Mouse (Mus musculus): Measurements from ENCODE around the gene Trmt61a.
"Not testable (repeated sequence)": the region's sequence is repeated elsewhere in the genome, so short reads cannot be mapped to it uniquely, and the experiment has no call there.

Gene Trmt61a

DNA sequence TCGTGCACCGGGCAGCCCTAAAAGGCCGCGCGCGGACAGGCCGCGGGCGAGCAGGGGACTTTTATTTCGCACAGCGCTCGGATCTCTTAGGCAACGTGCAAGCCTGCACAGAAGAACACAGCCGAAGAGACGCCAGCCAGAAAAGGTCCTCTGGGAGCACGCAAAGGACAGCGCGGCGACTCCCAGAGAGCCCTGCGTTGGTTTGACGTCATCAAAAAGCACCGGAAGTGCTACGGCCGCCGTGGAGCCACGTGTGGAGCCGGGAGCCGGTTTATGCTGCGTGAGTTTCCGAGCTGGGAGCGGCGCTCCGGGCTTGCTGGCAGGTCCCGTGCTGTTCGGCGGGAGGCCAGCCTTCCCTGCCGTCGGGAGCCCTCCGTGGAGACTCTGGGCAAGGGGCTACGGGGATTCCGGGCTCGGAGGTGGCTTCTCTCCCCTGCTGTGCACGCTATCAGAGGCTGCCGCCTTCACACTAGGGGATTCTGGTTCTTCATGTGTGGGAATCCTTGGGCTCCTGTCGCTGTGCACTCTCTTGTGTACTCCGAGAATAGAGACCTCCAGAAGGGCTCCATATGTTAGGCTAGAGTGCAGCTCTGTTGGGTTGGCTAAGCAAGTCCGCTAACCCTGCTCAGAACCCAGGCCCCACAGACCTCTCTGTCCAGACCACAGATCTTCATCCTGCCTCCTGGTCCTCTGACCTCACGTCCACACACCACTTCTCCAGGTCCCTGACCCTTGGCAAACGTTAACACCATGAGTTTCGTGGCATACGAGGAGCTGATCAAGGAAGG, at the start of gene Trmt61a:
Gene Trmt61a (plus strand): TSS at position 224 of the 788 bp plus-strand sequence.
- DNase-seq (ENCODE audit: low read depth, low spot score): peak; percentile 74

DNA sequence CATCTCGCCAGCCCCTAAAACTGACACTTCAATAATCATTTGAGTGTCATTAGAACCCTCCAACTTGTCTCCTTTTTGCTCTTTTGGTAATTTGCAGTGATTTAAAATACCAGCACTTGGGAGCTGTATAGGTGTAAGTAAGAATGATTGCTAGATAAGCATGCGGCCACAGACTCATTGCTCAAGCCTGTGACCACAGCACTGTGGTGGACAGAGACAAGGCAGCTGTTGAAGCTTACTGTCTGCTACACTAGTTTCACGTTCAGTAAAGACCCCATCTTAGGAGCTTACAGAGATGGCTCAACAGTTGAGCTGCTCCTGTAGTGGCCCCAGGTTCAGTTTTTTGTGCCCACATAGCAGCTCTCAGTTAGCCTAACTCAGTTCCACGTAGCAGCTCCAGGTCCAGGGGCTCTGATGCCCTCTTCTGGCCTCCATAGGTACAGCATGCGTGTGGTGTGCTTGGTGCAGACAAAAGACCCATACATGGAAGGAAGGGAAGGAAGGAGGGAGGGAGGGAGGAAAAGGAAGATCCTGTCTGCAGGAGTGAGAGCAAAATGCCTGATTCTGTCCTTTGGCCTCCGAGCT, 29.8 kb upstream of the Trmt61a start:
- DNase-seq (ENCODE audit: low read depth, low spot score): no peak

GRCm38 (mm10) chr12:111652953-111653352, 25.0 kb upstream of the Trmt61a start:
- no peak for DNase-seq (ENCODE audit: low read depth, low spot score)

- no peak for DNase-seq (ENCODE audit: low read depth, low spot score)
These were observed 24.5 kb upstream of the Trmt61a start for GRCm38 (mm10) chr12:111653434-111653833.

GRCm38 (mm10) chr12:111655695-111656094, 22.2 kb upstream of the Trmt61a start:
- no peak for DNase-seq (ENCODE audit: low read depth, low spot score)

- no peak for DNase-seq (ENCODE audit: low read depth, low spot score)
These were observed 18.6 kb upstream of the Trmt61a start for GRCm38 (mm10) chr12:111659331-111659730.

- no peak for DNase-seq (ENCODE audit: low read depth, low spot score)
These were observed 17.3 kb upstream of the Trmt61a start for GRCm38 (mm10) chr12:111660628-111661027.

DNA sequence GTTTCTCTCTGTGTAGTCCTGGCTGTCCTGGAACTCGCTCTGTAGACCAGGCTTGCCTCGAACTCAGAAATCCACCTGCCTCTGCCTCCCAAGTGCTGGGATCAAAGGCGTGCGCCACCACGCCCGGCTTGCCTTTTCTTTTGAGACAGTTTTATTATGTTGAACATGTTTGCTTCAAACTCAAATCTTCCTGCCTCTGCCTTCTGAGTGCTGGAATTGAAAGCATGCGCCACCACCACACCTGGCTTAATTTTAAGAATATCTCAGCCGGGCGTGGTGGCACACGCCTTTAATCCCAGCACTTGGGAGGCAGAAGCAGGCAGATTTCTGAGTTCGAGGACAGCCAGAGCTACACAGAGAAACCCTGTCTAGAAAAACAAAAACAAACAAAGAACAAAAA, 16.4 kb upstream of the Trmt61a start:
- not testable (repeated sequence) for DNase-seq (ENCODE audit: low read depth, low spot score)

- DNase-seq (ENCODE audit: low read depth, low spot score): no peak
These were observed 14.4 kb upstream of the Trmt61a start for GRCm38 (mm10) chr12:111663228-111664143.

DNA sequence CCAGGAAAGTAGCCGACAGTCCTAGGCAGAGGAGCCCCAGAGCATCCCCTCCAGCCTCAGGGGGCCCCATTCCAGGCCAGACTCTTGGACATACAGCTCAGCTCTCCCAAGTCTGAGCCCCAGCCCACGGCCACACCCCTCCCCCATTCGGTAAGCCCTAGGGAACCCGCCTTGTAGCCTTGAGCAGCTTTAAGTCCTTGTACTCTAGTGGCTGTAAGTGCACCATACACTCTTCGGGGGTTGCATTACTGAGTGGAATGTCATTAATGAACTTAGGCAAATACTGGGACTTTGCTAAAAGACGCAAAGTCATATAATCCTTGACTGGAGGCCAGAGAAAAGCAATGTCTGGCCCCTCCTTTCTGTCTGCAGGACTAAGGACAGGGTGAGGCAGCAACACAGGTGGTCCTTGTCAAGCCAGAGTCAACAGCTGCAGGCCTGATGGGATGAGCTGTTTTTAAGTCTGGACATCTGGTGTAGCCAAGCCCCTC, 13.7 kb upstream of the Trmt61a start:
- no peak for DNase-seq (ENCODE audit: low read depth, low spot score)

DNA sequence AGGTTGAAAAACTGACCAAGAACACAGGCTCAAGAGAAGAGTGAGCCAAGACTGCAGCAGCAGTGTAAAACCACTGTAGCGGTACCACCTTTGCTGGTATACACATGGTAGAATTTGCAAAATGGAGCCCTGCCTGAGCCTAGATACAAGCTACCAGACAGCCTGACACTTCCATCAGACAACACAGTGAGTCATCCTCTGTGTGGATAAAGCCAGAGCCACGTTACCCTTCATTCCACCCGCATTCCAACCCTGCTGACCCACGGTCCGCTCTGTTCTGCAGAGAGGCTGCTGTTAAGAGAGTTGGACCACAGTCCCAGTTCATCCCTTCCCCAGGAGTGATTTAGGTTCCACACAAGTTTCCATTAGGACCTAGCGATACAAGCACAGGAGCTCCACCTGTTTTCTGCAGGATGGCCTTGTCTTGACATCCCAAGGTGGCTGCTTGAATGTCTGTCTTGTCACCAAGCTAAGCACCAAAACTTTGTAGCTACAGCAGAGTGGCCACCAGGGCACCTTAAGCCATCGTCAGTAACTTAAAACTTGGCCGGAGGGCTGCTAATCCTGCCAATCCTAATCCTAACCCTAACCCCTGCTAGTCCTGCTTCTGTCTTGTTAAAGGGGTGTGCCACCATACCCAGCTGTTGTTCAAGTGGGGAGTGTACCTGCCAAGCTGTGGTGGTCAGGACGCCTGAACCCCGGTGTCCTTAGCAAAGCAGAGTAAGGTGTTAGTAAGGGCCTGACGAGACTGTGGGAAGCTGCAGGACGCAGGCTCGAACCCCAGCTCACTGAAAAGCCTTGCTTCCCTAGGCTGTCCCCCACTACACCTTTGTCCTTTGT, 12.6 kb upstream of the Trmt61a start:
- DNase-seq (ENCODE audit: low read depth, low spot score): no peak

DNA sequence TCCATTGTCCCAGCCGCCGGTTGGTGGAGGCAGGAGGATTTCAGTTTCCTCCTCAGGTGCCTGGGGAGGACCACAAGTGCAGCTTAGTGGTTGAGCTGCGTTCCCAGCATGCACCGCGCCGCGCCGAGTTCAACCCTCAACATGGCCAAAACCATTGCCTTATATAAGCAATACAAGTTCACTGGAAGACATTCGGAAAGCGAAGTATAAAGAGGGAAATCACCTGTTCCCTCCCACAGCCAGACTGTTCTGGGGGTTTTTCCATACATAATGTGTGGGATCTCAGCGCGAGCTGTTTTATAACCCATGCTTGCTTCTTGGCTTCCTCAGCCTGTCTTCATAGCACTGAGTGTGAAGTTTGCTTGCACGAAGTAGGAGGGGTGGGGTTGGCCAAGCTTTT, 11.5 kb upstream of the Trmt61a start:
- DNase-seq (ENCODE audit: low read depth, low spot score): no peak

- no peak for DNase-seq (ENCODE audit: low read depth, low spot score)
These were observed 10.5 kb upstream of the Trmt61a start for GRCm38 (mm10) chr12:111667421-111667820.

DNA sequence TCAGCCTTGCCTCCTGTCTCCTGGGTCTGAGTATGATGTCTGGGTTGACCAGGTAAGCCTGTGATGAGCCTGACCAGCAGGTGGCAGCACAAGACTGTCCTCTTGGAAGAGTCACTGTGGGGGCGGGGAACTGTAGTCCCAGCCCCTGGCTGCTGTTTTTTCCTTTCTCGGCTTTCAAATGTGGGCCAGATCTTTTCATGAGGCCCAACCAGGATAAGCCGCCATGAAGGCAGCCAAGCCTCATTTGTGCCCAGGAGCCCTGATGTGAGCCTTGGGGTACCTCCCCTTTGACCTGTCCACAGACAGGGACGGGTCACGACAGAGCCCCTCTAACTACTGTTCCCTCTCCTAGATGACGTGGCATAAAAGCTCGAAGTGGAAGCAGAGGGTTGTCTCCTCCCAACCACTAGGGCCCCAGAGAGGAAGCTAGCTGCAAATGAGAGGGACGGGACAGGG, 9.4 kb upstream of the Trmt61a start:
- peak; percentile 80 for DNase-seq (ENCODE audit: low read depth, low spot score)

DNA sequence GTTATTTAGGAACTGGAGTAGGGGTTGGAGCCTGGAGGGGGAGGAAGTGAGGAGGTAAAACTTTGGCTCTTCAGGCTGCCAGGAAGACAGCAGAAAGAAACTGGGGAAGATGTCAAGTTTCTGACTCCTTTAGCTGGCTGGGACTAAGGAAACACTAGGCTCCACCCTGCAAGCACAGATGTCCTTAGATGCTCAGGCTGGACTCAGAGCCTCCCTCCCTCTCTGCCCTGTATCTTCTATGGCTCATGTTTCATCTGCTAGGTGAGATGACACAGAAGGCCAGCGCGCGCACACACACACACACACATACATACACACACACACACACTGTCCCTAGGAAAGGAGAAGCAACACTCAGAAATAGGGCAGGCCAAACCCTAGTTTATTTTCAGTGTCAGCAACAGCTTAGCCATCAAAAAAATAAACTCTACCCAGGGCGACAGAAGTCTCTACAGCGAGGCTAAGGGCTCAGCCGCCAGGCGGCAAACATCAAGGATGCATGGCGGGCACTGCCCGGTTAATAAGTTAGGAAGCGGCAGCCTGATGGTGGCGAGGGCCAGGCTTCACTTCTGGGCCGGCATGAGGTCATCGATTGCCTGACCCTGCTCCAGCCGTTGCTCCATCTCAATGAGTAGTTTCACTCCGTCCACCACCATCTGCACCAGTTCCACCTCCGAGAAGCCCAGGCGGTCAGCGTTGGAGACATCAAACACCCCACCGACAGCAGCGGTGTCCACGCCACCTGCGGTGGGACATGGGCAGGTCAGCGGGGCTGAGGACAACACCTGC, 8.7 kb upstream of the Trmt61a start:
- DNase-seq (ENCODE audit: low read depth, low spot score): no peak

- DNase-seq (ENCODE audit: low read depth, low spot score): no peak
These were observed 7.9 kb upstream of the Trmt61a start for GRCm38 (mm10) chr12:111669961-111670360.

GRCm38 (mm10) chr12:111670371-111670971, 7.4 kb upstream of the Trmt61a start:
- no peak for DNase-seq (ENCODE audit: low read depth, low spot score)

DNA sequence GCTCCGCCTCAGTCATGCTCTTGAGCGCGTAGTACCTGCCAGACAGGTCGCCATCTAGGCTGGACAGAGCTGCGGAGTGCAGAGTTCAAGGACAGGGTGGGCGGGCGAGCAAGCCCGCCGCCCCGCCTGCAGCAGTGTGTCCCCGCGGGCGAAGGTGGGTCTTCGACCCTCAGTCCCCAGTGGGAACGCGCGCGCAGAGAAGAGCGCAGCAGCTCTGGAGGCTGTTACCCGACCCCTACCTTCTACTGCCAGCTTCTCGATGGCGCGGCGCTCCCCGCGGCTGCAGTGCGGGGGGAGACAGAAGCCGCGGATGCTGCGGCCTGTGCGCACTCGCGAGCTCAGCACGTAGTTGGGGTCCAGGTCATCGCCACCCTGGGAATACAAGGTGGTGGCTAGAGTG, 6.9 kb upstream of the Trmt61a start:
- no peak for DNase-seq (ENCODE audit: low read depth, low spot score)

DNA sequence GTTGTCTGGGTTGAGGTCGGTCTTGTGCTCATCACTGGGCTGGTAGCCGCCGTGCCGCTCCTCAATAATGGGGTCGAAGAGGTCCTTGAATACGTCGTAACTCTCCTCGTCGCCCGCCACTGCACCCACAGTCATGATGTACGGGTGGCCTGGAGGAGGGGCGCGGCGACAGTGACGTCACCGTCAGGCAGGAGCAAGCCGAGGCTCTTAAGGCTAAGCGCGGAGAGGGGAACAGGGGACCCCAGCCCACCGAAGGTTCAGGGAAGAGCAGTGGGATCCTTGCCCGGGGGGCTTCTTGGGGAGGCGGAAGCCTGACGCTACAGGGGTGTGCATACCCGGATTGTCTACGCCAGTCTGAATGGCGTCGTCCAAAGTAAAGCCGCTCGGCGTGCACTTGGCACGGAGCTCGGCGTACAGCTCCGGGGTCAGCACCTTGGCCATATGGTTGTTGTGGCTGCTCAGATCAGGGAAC, 6.4 kb upstream of the Trmt61a start:
- DNase-seq (ENCODE audit: low read depth, low spot score): no peak

DNA sequence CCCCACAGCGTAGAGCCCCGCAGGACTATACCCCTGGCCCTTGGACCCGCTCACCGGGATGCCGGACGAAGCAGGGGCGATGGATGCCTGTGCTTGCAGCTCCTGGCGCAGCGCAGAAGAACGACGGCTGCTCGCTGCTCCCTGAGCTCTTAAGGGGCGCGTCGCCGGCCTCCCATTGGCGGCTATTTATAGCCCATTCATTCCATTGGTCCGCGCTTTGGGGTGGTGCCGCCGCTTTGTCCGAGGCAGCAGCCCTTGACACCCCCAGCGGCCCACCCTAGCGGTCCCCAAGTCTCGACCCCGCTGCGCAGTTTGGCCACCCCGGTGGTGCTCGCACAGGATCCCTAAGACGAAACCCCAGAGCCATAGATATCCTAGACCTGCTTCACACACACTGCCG, 5.7 kb upstream of the Trmt61a start, which contains the start of gene Ckb:
Gene Ckb (minus strand): TSS at position 163 of the 400 bp plus-strand sequence.
- no peak for DNase-seq (ENCODE audit: low read depth, low spot score)

Measured in WW6 (cell line).